Mouse (Mus musculus) cerebral cortex, adult 2 months (tissue): ENCODE data around the gene Cpped1.

Experiments
- WGBS: fragments of 180-500 bp; shearing (Covaris S2); methylation state at CpG from one replicate; pipeline ENCODE4 v1.1.7; 2018; 5-methylcytosine and 5-hydroxymethylcytosine counted together

Cpped1 gene

GRCm38 (mm10) chr16:11843441-11843840 is 65.8 kb downstream of the Cpped1 start:
- 100% methylated on average over 2 of the region's 2 CpGs for WGBS

- WGBS, result 100% methylated on average over 1 of the region's 1 CpGs
These were observed 75.8 kb downstream of the Cpped1 start for GRCm38 (mm10) chr16:11833474-11833873.

- 39% methylated on average over 1 of the region's 1 CpGs for WGBS
These were observed 80.4 kb downstream of the Cpped1 start for GRCm38 (mm10) chr16:11828816-11829215.

- 38% methylated on average over 7 of the region's 7 CpGs for WGBS
These were observed 84.4 kb downstream of the Cpped1 start for GRCm38 (mm10) chr16:11824833-11825232.

- 49% methylated on average over 8 of the region's 8 CpGs for WGBS
These were observed 84.9 kb downstream of the Cpped1 start for GRCm38 (mm10) chr16:11824385-11824784.

GRCm38 (mm10) chr16:11820791-11821190 is 88.5 kb downstream of the Cpped1 start:
- 85% methylated on average over 7 of the region's 7 CpGs for whole genome bisulfite sequencing

- WGBS, result 72% methylated on average over 10 of the region's 10 CpGs
These were observed 94.2 kb downstream of the Cpped1 start for GRCm38 (mm10) chr16:11814935-11815650.

GRCm38 (mm10) chr16:11812119-11812518 is 97.1 kb downstream of the Cpped1 start:
- WGBS, result 78% methylated on average over 8 of the region's 8 CpGs

GRCm38 (mm10) chr16:11809615-11810014 is 99.6 kb downstream of the Cpped1 start:
- 82% methylated on average over 8 of the region's 8 CpGs for WGBS

GRCm38 (mm10) chr16:11801960-11802539 is 107.2 kb downstream of the Cpped1 start:
- 74% methylated on average over 7 of the region's 7 CpGs for WGBS

GRCm38 (mm10) chr16:11795758-11796460 is 113.3 kb downstream of the Cpped1 start:
- 77% methylated on average over 7 of the region's 7 CpGs for WGBS

- 77% methylated on average over 4 of the region's 4 CpGs for WGBS
These were observed 114.6 kb downstream of the Cpped1 start for GRCm38 (mm10) chr16:11794628-11795027.

GRCm38 (mm10) chr16:11793391-11793790 is 115.9 kb downstream of the Cpped1 start:
- WGBS, result 55% methylated on average over 2 of the region's 2 CpGs

- 93% methylated on average over 3 of the region's 3 CpGs for WGBS
These were observed 118.8 kb downstream of the Cpped1 start for GRCm38 (mm10) chr16:11790476-11790875.

GRCm38 (mm10) chr16:11785806-11786205 is 123.4 kb downstream of the Cpped1 start:
- WGBS, result 72% methylated on average over 4 of the region's 4 CpGs

GRCm38 (mm10) chr16:11784354-11784753 is 124.9 kb downstream of the Cpped1 start:
- 61% methylated on average over 4 of the region's 4 CpGs for WGBS

GRCm38 (mm10) chr16:11782082-11782481 is 127.2 kb downstream of the Cpped1 start:
- WGBS, result 28% methylated on average over 2 of the region's 2 CpGs

- WGBS, result 54% methylated on average over 9 of the region's 9 CpGs
These were observed 130.4 kb downstream of the Cpped1 start for GRCm38 (mm10) chr16:11778715-11779460.

- WGBS, result 45% methylated on average over 5 of the region's 5 CpGs
These were observed 131.1 kb downstream of the Cpped1 start for GRCm38 (mm10) chr16:11778191-11778590.

- 57% methylated on average over 3 of the region's 3 CpGs for WGBS
These were observed 132.7 kb downstream of the Cpped1 start for GRCm38 (mm10) chr16:11776528-11776927.

- WGBS, result 80% methylated on average over 1 of the region's 1 CpGs
These were observed 134.9 kb downstream of the Cpped1 start for GRCm38 (mm10) chr16:11774321-11774720.

- 80% methylated on average over 2 of the region's 2 CpGs for WGBS
These were observed 136.9 kb downstream of the Cpped1 start for GRCm38 (mm10) chr16:11772318-11772717.
